Mouse (Mus musculus) frontal cortex, postnatal 25 days (tissue): ENCODE data around the gene Actr2.

Experiments
- DNase-seq, 2 experiments: peaks; one replicate each; pipeline ENCODE4 v3.0.0; 2022; ENCODE audit warnings: low spot score in 2 of 2

Gene Actr2

DNA sequence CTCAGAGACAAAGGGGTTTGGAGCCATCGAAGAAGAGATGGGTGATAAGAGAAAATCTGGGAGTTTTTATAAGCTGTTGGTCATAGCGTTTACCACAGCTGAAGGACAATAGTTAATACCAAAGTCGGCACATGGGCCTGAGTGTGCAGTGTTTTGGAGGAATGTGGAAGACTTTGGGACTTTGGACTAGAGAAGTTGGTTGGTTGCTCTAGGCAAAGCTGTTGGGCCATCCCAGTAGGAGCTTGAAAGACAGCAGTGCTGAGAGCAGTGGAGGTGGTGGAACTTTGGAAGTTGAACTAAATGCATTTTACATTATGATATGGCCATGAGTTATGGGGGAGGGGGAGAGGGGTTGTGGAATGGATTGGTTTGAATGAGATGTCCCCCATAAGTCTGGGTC, 99.3 kb downstream of the Actr2 start:
- no peak for DNase-seq
